Mouse (Mus musculus): Measurements from ENCODE around the gene Sectm1b. TPM values are rescaled to one million over a fixed set of nuclear protein-coding genes. Genes with fewer than 3 reads are reported as not detected.

Gene Sectm1b
- polyA plus RNA-seq, 1 experiment from 2014 or later = 0.08 TPM

Other genes with a start within 250 kb of the Sectm1b start
- 20.1 and 24.9 TPM in 2 replicates for gene Fasn, start 239.0 kb downstream of the Sectm1b start, polyA plus RNA-seq (2015; fragmentation: Nextera tagmentation; extraction: Ambion mirVana)
- gene Ccdc57, start 130.7 kb downstream of the Sectm1b start, polyA plus RNA-seq (2015; fragmentation: Nextera tagmentation; extraction: Ambion mirVana) = 1.8 TPM in 2 replicates
- 73.5 and 82.2 TPM in 2 replicates for gene Slc16a3, start 115.1 kb downstream of the Sectm1b start, polyA plus RNA-seq (2015; fragmentation: Nextera tagmentation; extraction: Ambion mirVana)
- gene Csnk1d, start 72.2 kb downstream of the Sectm1b start, polyA plus RNA-seq (2015; fragmentation: Nextera tagmentation; extraction: Ambion mirVana) = 36.1 and 38.5 TPM in 2 replicates
- gene Cd7, start 24.2 kb downstream of the Sectm1b start, polyA plus RNA-seq (2015; fragmentation: Nextera tagmentation; extraction: Ambion mirVana) = 0.70 and 0.97 TPM in 2 replicates
- 0.68 and 1.7 TPM in 2 replicates for gene Sectm1a, start 17.7 kb upstream of the Sectm1b start, polyA plus RNA-seq (2015; fragmentation: Nextera tagmentation; extraction: Ambion mirVana)
- gene Tex19.2, start 55.1 kb upstream of the Sectm1b start, polyA plus RNA-seq (2015; fragmentation: Nextera tagmentation; extraction: Ambion mirVana) = 0.06 and 0.07 TPM in 2 replicates
- 0.09 TPM in 1 of 2 replicates, not detected in the other for gene Tex19.1, start 82.6 kb upstream of the Sectm1b start, polyA plus RNA-seq (2015; fragmentation: Nextera tagmentation; extraction: Ambion mirVana)
- gene Uts2r, start 96.7 kb upstream of the Sectm1b start, polyA plus RNA-seq (2015; fragmentation: Nextera tagmentation; extraction: Ambion mirVana) = 0.05 and 0.13 TPM in 2 replicates
- gene Hexdc, start 140.9 kb upstream of the Sectm1b start, polyA plus RNA-seq (2015; fragmentation: Nextera tagmentation; extraction: Ambion mirVana) = 3.0 and 3.7 TPM in 2 replicates
- 14.3 and 16.3 TPM in 2 replicates for gene Ogfod3, start 141.1 kb upstream of the Sectm1b start, polyA plus RNA-seq (2015; fragmentation: Nextera tagmentation; extraction: Ambion mirVana)
- 20.5 and 20.7 TPM in 2 replicates for gene Cybc1, start 165.8 kb upstream of the Sectm1b start, polyA plus RNA-seq (2015; fragmentation: Nextera tagmentation; extraction: Ambion mirVana)
- 117 and 136 TPM in 2 replicates for gene Narf, start 173.7 kb upstream of the Sectm1b start, polyA plus RNA-seq (2015; fragmentation: Nextera tagmentation; extraction: Ambion mirVana)
- gene Foxk2, start 196.4 kb upstream of the Sectm1b start, polyA plus RNA-seq (2015; fragmentation: Nextera tagmentation; extraction: Ambion mirVana) = 2.8 and 3.9 TPM in 2 replicates